24 mouse cellular contexts compared by ENCODE assay signal in genomic region chr1:41140542-41140941, GRCm38 (mm10).
A peak's percentile ranks its signal among the peaks of the same experiment; 100 is the strongest.
DNase-seq lines count a peak whose midpoint lies in the region; ATAC-seq and TF ChIP-seq lines count a peak whose summit lies in the region.
"Had no signal": no experiment of that assay in that cellular context is flagged by ENCODE, and none has a peak within 500 bp of the region (broad histone marks: within the 10 kb centered on the region; RNA-seq: fewer than 3 reads in every experiment).

No protein-coding gene starts in this region.

- 9% methylated on average over 1 of the region's 1 CpGs for WGBS in forebrain, embryonic 10.5 days
- 9% methylated on average over 1 of the region's 1 CpGs for WGBS in forebrain, postnatal 0 days
- 20% methylated on average over 1 of the region's 1 CpGs for WGBS in neural tube, embryonic 11.5 days
- WGBS in neural tube, embryonic 15.5 days: 10% methylated on average over 1 of the region's 1 CpGs
- WGBS in forebrain, embryonic 14.5 days: 0% methylated on average over 1 of the region's 1 CpGs
- WGBS in neural tube, embryonic 14.5 days: 11% methylated on average over 1 of the region's 1 CpGs
- 65% methylated on average over 1 of the region's 1 CpGs for WGBS in kidney, embryonic 14.5 days

- no peak overlapping the region for H3K9ac ChIP-seq in forebrain, postnatal 0 days
- H3K9ac ChIP-seq in neural tube, embryonic 11.5 days (ENCODE audit: low read length): no peak overlapping the region
- H3K9ac ChIP-seq in neural tube, embryonic 15.5 days (replicated peaks): no peak overlapping the region
- H3K9ac ChIP-seq in forebrain, embryonic 14.5 days (ENCODE audit: low read length): no peak overlapping the region
- no peak overlapping the region for H3K9ac ChIP-seq in neural tube, embryonic 14.5 days (replicated peaks; ENCODE audit: low read depth, low read length)
- H3K9ac ChIP-seq in kidney, embryonic 14.5 days (ENCODE audit: low read depth, low read length): no peak overlapping the region
- H3K9ac ChIP-seq: heart, embryonic 13.5 days had no signal

- H3K4me1 ChIP-seq in forebrain, embryonic 10.5 days: peaks cover 25% of the 10 kb centered on the region
- no peaks in the 10 kb centered on the region; the same call in 1 of the 2 replicates for H3K4me1 ChIP-seq in forebrain, postnatal 0 days (ENCODE audit: insufficient read depth)
- H3K4me1 ChIP-seq in neural tube, embryonic 11.5 days (ENCODE audit: control insufficient read depth, insufficient read depth, low read length): no peaks in the 10 kb centered on the region
- H3K4me1 ChIP-seq in neural tube, embryonic 15.5 days: no peaks in the 10 kb centered on the region
- H3K4me1 ChIP-seq in forebrain, embryonic 14.5 days (ENCODE audit: control insufficient read depth, insufficient read depth, low read length): peaks cover 8% of the 10 kb centered on the region; the same call in 1 of the 2 replicates
- H3K4me1 ChIP-seq in neural tube, embryonic 14.5 days (ENCODE audit: control insufficient read depth, insufficient read depth, low read length): no peaks in the 10 kb centered on the region; the same call in 1 of the 2 replicates
- no peaks in the 10 kb centered on the region for H3K4me1 ChIP-seq in kidney, embryonic 14.5 days (ENCODE audit: control insufficient read depth, insufficient read depth, low read length)
- H3K4me1 ChIP-seq: heart, embryonic 13.5 days; limb, embryonic 10.5 days had no signal

- H3K36me3 ChIP-seq in forebrain, embryonic 10.5 days (replicated peaks): no peaks in the 10 kb centered on the region
- H3K36me3 ChIP-seq in forebrain, postnatal 0 days (ENCODE audit: insufficient read depth): no peaks in the 10 kb centered on the region
- H3K36me3 ChIP-seq in neural tube, embryonic 11.5 days (ENCODE audit: control insufficient read depth, insufficient read depth, low read length): no peaks in the 10 kb centered on the region
- H3K36me3 ChIP-seq in neural tube, embryonic 15.5 days: no peaks in the 10 kb centered on the region
- no peaks in the 10 kb centered on the region for H3K36me3 ChIP-seq in forebrain, embryonic 14.5 days (ENCODE audit: control insufficient read depth, insufficient read depth, low read length)
- no peaks in the 10 kb centered on the region for H3K36me3 ChIP-seq in neural tube, embryonic 14.5 days (ENCODE audit: control insufficient read depth, insufficient read depth, low read length)
- no peaks in the 10 kb centered on the region for H3K36me3 ChIP-seq in kidney, embryonic 14.5 days (ENCODE audit: control insufficient read depth, insufficient read depth, low read length)
- H3K36me3 ChIP-seq: heart, embryonic 13.5 days; limb, embryonic 10.5 days had no signal

- H3K9me3 ChIP-seq in forebrain, embryonic 10.5 days: no peaks in the 10 kb centered on the region
- H3K9me3 ChIP-seq in forebrain, postnatal 0 days (ENCODE audit: low read length): no peaks in the 10 kb centered on the region
- no peaks in the 10 kb centered on the region; the same call in 1 of the 2 replicates for H3K9me3 ChIP-seq in neural tube, embryonic 11.5 days (ENCODE audit: control insufficient read depth, low read length)
- no peaks in the 10 kb centered on the region for H3K9me3 ChIP-seq in neural tube, embryonic 15.5 days (replicated peaks)
- H3K9me3 ChIP-seq in forebrain, embryonic 14.5 days (replicated peaks; ENCODE audit: control insufficient read depth, low read length): no peaks in the 10 kb centered on the region
- H3K9me3 ChIP-seq in neural tube, embryonic 14.5 days (ENCODE audit: control insufficient read depth, low read length): no peaks in the 10 kb centered on the region
- no peaks in the 10 kb centered on the region for H3K9me3 ChIP-seq in kidney, embryonic 14.5 days (ENCODE audit: control insufficient read depth, low read length)
- H3K9me3 ChIP-seq: heart, embryonic 13.5 days; limb, embryonic 10.5 days had no signal

- H3K27me3 ChIP-seq in forebrain, embryonic 10.5 days (ENCODE audit: poor library complexity, severe bottlenecking): no peaks in the 10 kb centered on the region; the same call in 1 of the 2 replicates
- no peaks in the 10 kb centered on the region for H3K27me3 ChIP-seq in forebrain, postnatal 0 days (ENCODE audit: insufficient read depth, low read length)
- no peaks in the 10 kb centered on the region for H3K27me3 ChIP-seq in neural tube, embryonic 11.5 days (ENCODE audit: control insufficient read depth, insufficient read depth, low read length)
- H3K27me3 ChIP-seq in neural tube, embryonic 15.5 days (replicated peaks): no peaks in the 10 kb centered on the region
- H3K27me3 ChIP-seq in forebrain, embryonic 14.5 days (replicated peaks; ENCODE audit: control insufficient read depth, insufficient read depth, low read length): no peaks in the 10 kb centered on the region
- no peaks in the 10 kb centered on the region for H3K27me3 ChIP-seq in neural tube, embryonic 14.5 days (ENCODE audit: control insufficient read depth, insufficient read depth, low read length)
- no peaks in the 10 kb centered on the region for H3K27me3 ChIP-seq in kidney, embryonic 14.5 days (ENCODE audit: control insufficient read depth, insufficient read depth, low read length)
- H3K27me3 ChIP-seq: heart, embryonic 13.5 days had no signal

- H3K4me2 ChIP-seq in forebrain, postnatal 0 days (ENCODE audit: low read depth): no peak overlapping the region
- no peak overlapping the region for H3K4me2 ChIP-seq in neural tube, embryonic 11.5 days (ENCODE audit: low read depth)
- H3K4me2 ChIP-seq in neural tube, embryonic 15.5 days: no peak overlapping the region
- H3K4me2 ChIP-seq in forebrain, embryonic 14.5 days (ENCODE audit: low read length): no peak overlapping the region
- H3K4me2 ChIP-seq in neural tube, embryonic 14.5 days (ENCODE audit: low read depth, low read length): no peak overlapping the region
- no peak overlapping the region for H3K4me2 ChIP-seq in kidney, embryonic 14.5 days (replicated peaks; ENCODE audit: low read depth, low read length)
- H3K4me2 ChIP-seq: heart, embryonic 13.5 days; liver, embryonic 11.5 days had no signal

- TF ChIP-seq CTCF in forebrain, postnatal 0 days (IDR thresholded peaks at IDR 0.05; ENCODE audit: low read depth): no peak

- peak overlapping the region; percentile 51; the same call in 1 of the 2 replicates for H3K27ac ChIP-seq in forebrain, embryonic 10.5 days
- no peak overlapping the region for H3K27ac ChIP-seq in forebrain, postnatal 0 days (ENCODE audit: low read depth, low read length)
- H3K27ac ChIP-seq in neural tube, embryonic 11.5 days (ENCODE audit: low read depth, low read length): no peak overlapping the region
- H3K27ac ChIP-seq in neural tube, embryonic 15.5 days (replicated peaks): no peak overlapping the region
- H3K27ac ChIP-seq in forebrain, embryonic 14.5 days (ENCODE audit: low read depth, low read length): peak overlapping the region; percentile 53; the same call in 1 of the 2 replicates
- no peak overlapping the region for H3K27ac ChIP-seq in neural tube, embryonic 14.5 days (ENCODE audit: low read depth, low read length)
- no peak overlapping the region for H3K27ac ChIP-seq in kidney, embryonic 14.5 days (ENCODE audit: low read depth, low read length)
- H3K27ac ChIP-seq: gastrocnemius, adult 2 months; heart, embryonic 13.5 days; left cerebral cortex, adult 2 months; limb, embryonic 10.5 days; macrophage; stomach, postnatal 0 days had no signal

- no peak overlapping the region for H3K4me3 ChIP-seq in forebrain, embryonic 10.5 days
- H3K4me3 ChIP-seq in forebrain, postnatal 0 days (ENCODE audit: low read depth, low read length): no peak overlapping the region
- no peak overlapping the region for H3K4me3 ChIP-seq in neural tube, embryonic 11.5 days (ENCODE audit: low read depth, low read length)
- no peak overlapping the region for H3K4me3 ChIP-seq in neural tube, embryonic 15.5 days (replicated peaks)
- H3K4me3 ChIP-seq in forebrain, embryonic 14.5 days (ENCODE audit: low read depth, low read length): no peak overlapping the region
- H3K4me3 ChIP-seq in neural tube, embryonic 14.5 days (ENCODE audit: low read depth, low read length): no peak overlapping the region
- no peak overlapping the region for H3K4me3 ChIP-seq in kidney, embryonic 14.5 days (ENCODE audit: low read length)
- H3K4me3 ChIP-seq: gastrocnemius, adult 2 months; heart, embryonic 13.5 days; left cerebral cortex, adult 2 months; limb, embryonic 10.5 days; myocyte had no signal

- ATAC-seq in forebrain, postnatal 0 days: no peak
- ATAC-seq in neural tube, embryonic 11.5 days (ENCODE audit: insufficient read depth, low FRiP score, low TSS enrichment): peak; percentile 89
- ATAC-seq in neural tube, embryonic 15.5 days (ENCODE audit: low FRiP score): no peak
- ATAC-seq in forebrain, embryonic 14.5 days: peak; percentile 80
- peak; percentile 41; the same call in 1 of the 2 replicates for ATAC-seq in neural tube, embryonic 14.5 days (ENCODE audit: low read depth)
- ATAC-seq in kidney, embryonic 14.5 days (ENCODE audit: low FRiP score, low TSS enrichment): no peak
- ATAC-seq in megakaryocyte-erythroid progenitor cell, adult 5-6 weeks (replicated peaks; ENCODE audit: low FRiP score, low TSS enrichment, poor library complexity, severe bottlenecking): no peak
- ATAC-seq: activated CD4-positive, CD25-positive, alpha-beta regulatory T cell, adult 4 months; intestine, embryonic 16.5 days had no signal

- DNase-seq in forebrain, embryonic 10.5 days (ENCODE audit: extremely low spot score, low spot score): no peak
- DNase-seq in forebrain, postnatal 0 days: no peak
- peak; percentile 46 for DNase-seq in neural tube, embryonic 11.5 days (ENCODE audit: low spot score)
- peak; percentile 73 for DNase-seq in forebrain, embryonic 14.5 days (ENCODE audit: low spot score)
- DNase-seq: adrenal gland, postnatal 36 days; cerebellum, adult 9-10 months; gastrocnemius, adult 2 months; heart, postnatal 4 days; lung, adult 2 months; right cerebral cortex, postnatal 25 days; thymus, postnatal 36 days had no signal

Comparison
In these comparisons a context has a peak if more than half of its experiments do, and no peak if none do; other contexts are left out.
1. DNase-seq: peak in neural tube, embryonic 11.5 days (single experiment) and forebrain, embryonic 14.5 days (single experiment); none in forebrain, embryonic 10.5 days (single experiment) and forebrain, postnatal 0 days (single experiment).
2. H3K27ac ChIP-seq: peak in forebrain, embryonic 10.5 days (single experiment) and forebrain, embryonic 14.5 days (single experiment); none in forebrain, postnatal 0 days (single experiment), neural tube, embryonic 11.5 days (single experiment), neural tube, embryonic 15.5 days (single experiment), neural tube, embryonic 14.5 days (single experiment) and kidney, embryonic 14.5 days (single experiment).
3. ATAC-seq: peak in neural tube, embryonic 11.5 days (single experiment), forebrain, embryonic 14.5 days (single experiment) and neural tube, embryonic 14.5 days (single experiment); none in forebrain, postnatal 0 days (single experiment), neural tube, embryonic 15.5 days (single experiment), kidney, embryonic 14.5 days (single experiment) and megakaryocyte-erythroid progenitor cell, adult 5-6 weeks (single experiment).